Mouse (Mus musculus): Measurements from ENCODE around the gene Serpinb9d.
A peak's percentile ranks its signal among the peaks of the same experiment; 100 is the strongest.
"Not testable (repeated sequence)": the region's sequence is repeated elsewhere in the genome, so short reads cannot be mapped to it uniquely, and the experiment has no call there.

Gene Serpinb9d

GRCm38 (mm10) chr13:33192659-33193058 lies at the start of gene Serpinb9d:
TSS of gene Serpinb9d (plus strand) at chr13:33192959.
- no peak for DNase-seq (ENCODE audit: low spot score)

GRCm38 (mm10) chr13:33159642-33160041 lies 33.1 kb upstream of the Serpinb9d start, which contains the start of gene Serpinb9c:
TSS of gene Serpinb9c (minus strand) at chr13:33159742.
- no peak for DNase-seq (ENCODE audit: low spot score)

GRCm38 (mm10) chr13:33190486-33190885 lies 2.3 kb upstream of the Serpinb9d start:
- DNase-seq (ENCODE audit: low spot score), result not testable (repeated sequence)

- DNase-seq (ENCODE audit: low spot score), result peak; percentile 2
Measured at GRCm38 (mm10) chr13:33199740-33200139, 7.0 kb downstream of the Serpinb9d start.

GRCm38 (mm10) chr13:33249312-33249711 lies 56.6 kb downstream of the Serpinb9d start, which contains the start of gene Serpinb9e:
TSS of gene Serpinb9e (plus strand) at chr13:33249612.
- not testable (repeated sequence) for DNase-seq (ENCODE audit: low spot score)
